Mouse (Mus musculus) liver, embryonic 15.5 days (tissue): Measurements from ENCODE around the gene Hspa5. TPM values are rescaled to one million over a fixed set of nuclear protein-coding genes. Genes with fewer than 3 reads are reported as not detected.
A peak's percentile ranks its signal among the peaks of the same experiment; 100 is the strongest.
"Not testable (repeated sequence)": the region's sequence is repeated elsewhere in the genome, so short reads cannot be mapped to it uniquely, and the experiment has no call there.

Source experiments
- ATAC-seq: fragments of 200-750 bp; cut with Nextera tagmentation; 2 replicates; pipeline ENCODE4 v1.8.0; 2017; ENCODE audit warnings: moderate number of reproducible peaks, mild to moderate bottlenecking, moderate library complexity; ENCODE audit not compliant: insufficient read depth
- H3K27ac ChIP-seq: fragments of 300-500 bp; sonication (generic); replicated peaks from 2 replicates; pipeline ENCODE4 v1.5.1; 2015; ENCODE audit warnings: mild to moderate bottlenecking, inconsistent platforms
- H3K27me3 ChIP-seq: fragments of 300-500 bp; sonication (generic); 2 replicates; pipeline ENCODE4 v1.6.1; 2015; ENCODE audit warnings: mild to moderate bottlenecking, inconsistent platforms
- H3K36me3 ChIP-seq: fragments of 300-500 bp; sonication (generic); replicated peaks from 2 replicates; pipeline ENCODE4 v1.6.1; 2015; ENCODE audit warnings: moderate library complexity, mild to moderate bottlenecking, inconsistent platforms
- H3K4me1 ChIP-seq: fragments of 300-500 bp; sonication (generic); replicated peaks from 2 replicates; pipeline ENCODE4 v1.6.1; 2015; ENCODE audit warnings: inconsistent platforms
- H3K4me2 ChIP-seq: fragments of 300-500 bp; sonication (generic); 2 replicates; pipeline ENCODE4 v1.6.1; 2015; ENCODE audit warnings: moderate library complexity, mild to moderate bottlenecking, inconsistent platforms
- H3K4me3 ChIP-seq: fragments of 300-500 bp; sonication (generic); replicated peaks from 2 replicates; pipeline ENCODE4 v1.5.1; 2015; ENCODE audit warnings: mild to moderate bottlenecking, inconsistent platforms
- H3K9ac ChIP-seq: fragments of 300-500 bp; sonication (generic); 2 replicates; pipeline ENCODE4 v1.6.1; 2015; ENCODE audit warnings: moderate library complexity, mild to moderate bottlenecking, inconsistent platforms
- H3K9me3 ChIP-seq: fragments of 300-500 bp; sonication (generic); replicated peaks from 2 replicates; pipeline ENCODE4 v1.6.1; 2016; ENCODE audit warnings: inconsistent platforms
- WGBS: fragments of 180-500 bp; shearing (Covaris S2); methylation state at CpG from one replicate; pipeline ENCODE4 v1.1.7; 2015; ENCODE audit warnings: mixed read lengths; ENCODE audit not compliant: insufficient replicate concordance; 5-methylcytosine and 5-hydroxymethylcytosine counted together
- polyA plus RNA-seq: library from polyadenylated mRNA; unstranded; fragments of >200 nt; fragmentation: Nextera tagmentation; extraction: Ambion mirVana; gene quantifications from 2 replicates; pipeline ENCODE4 v1.2.1, GENCODE M21; 2015

The Hspa5 gene
- polyA plus RNA-seq, 1 experiment from 2014 or later: 509 TPM

GRCm38 (mm10) chr2:34799357-34800256 is 27.8 kb downstream of the Hspa5 start, which contains the start of gene Rabepk:
TSS of gene Rabepk (minus strand) at chr2:34799912.
- Histone ChIP-seq H3K9me3 (no peaks in the 10 kb centered on the region), H3K4me1 (peaks cover 48% of the 10 kb centered on the region), H3K4me3 (peak within 1 kb of the TSS; percentile 79), H3K36me3 (peaks cover 22% of the 10 kb centered on the region), H3K9ac (peak within 1 kb of the TSS; percentile 78), H3K27ac (peak within 1 kb of the TSS; percentile 86), H3K27me3 (no peaks in the 10 kb centered on the region), H3K4me2 (peak within 1 kb of the TSS; percentile 84)
- peak; percentile 75 for ATAC-seq
- WGBS: under 1% methylated on average over 44 of the region's 44 CpGs

GRCm38 (mm10) chr2:34800371-34800770 is 28.6 kb downstream of the Hspa5 start:
- Histone ChIP-seq H3K27me3 (no peaks in the 10 kb centered on the region), H3K9ac (peak overlapping the region; percentile 78), H3K4me3 (peak overlapping the region; percentile 79), H3K4me1 (peaks cover 54% of the 10 kb centered on the region), H3K36me3 (peaks cover 15% of the 10 kb centered on the region), H3K27ac (peak overlapping the region; percentile 86), H3K9me3 (no peaks in the 10 kb centered on the region), H3K4me2 (peak overlapping the region; percentile 84)
- WGBS: 31% methylated on average over 7 of the region's 7 CpGs
- no peak for ATAC-seq

- H3K27ac ChIP-seq: peak overlapping the region; percentile 95
- 6% methylated on average over 39 of the region's 39 CpGs for WGBS
- peak; percentile 80 for ATAC-seq
- H3K27me3 ChIP-seq: no peaks in the 10 kb centered on the region
- H3K4me2 ChIP-seq: peak overlapping the region; percentile 72
- peak overlapping the region; percentile 89 for H3K9ac ChIP-seq
- H3K4me3 ChIP-seq: peak overlapping the region; percentile 77
- no peaks in the 10 kb centered on the region for H3K9me3 ChIP-seq
- H3K36me3 ChIP-seq: peaks cover 20% of the 10 kb centered on the region
- peaks cover 68% of the 10 kb centered on the region for H3K4me1 ChIP-seq
Measured at GRCm38 (mm10) chr2:34801516-34802482, 30.0 kb downstream of the Hspa5 start.

- 0% methylated on average over 27 of the region's 32 CpGs for WGBS
- peaks cover 76% of the 10 kb centered on the region for H3K4me1 ChIP-seq
- ATAC-seq: peak; percentile 41
Measured at GRCm38 (mm10) chr2:34802565-34803245, 30.9 kb downstream of the Hspa5 start.

GRCm38 (mm10) chr2:34803746-34804145 is 32.0 kb downstream of the Hspa5 start:
- WGBS: 76% methylated on average over 3 of the region's 3 CpGs
- H3K4me3 ChIP-seq: peak overlapping the region; percentile 77
- H3K27me3 ChIP-seq: no peaks in the 10 kb centered on the region
- peaks cover 75% of the 10 kb centered on the region for H3K4me1 ChIP-seq
- H3K36me3 ChIP-seq: peaks cover 36% of the 10 kb centered on the region
- no peak for ATAC-seq
- peak overlapping the region; percentile 90 for H3K27ac ChIP-seq
- no peaks in the 10 kb centered on the region for H3K9me3 ChIP-seq
- peak overlapping the region; percentile 72 for H3K4me2 ChIP-seq
- peak overlapping the region; percentile 33 for H3K9ac ChIP-seq

More at GRCm38 (mm10) chr2:34802565-34803245, 30.9 kb downstream of the Hspa5 start:
- Histone ChIP-seq H3K27ac (peak overlapping the region; percentile 95), H3K4me2 (peak overlapping the region; percentile 72), H3K4me3 (peak overlapping the region; percentile 77), H3K9ac (peak overlapping the region; percentile 89), H3K36me3 (peaks cover 26% of the 10 kb centered on the region)
- not testable (repeated sequence) for H3K9me3 ChIP-seq, H3K27me3 ChIP-seq

GRCm38 (mm10) chr2:34804172-34804571 is 32.4 kb downstream of the Hspa5 start:
- H3K4me2 ChIP-seq: peak overlapping the region; percentile 72
- WGBS: 85% methylated on average over 2 of the region's 2 CpGs
- H3K27ac ChIP-seq: peak overlapping the region; percentile 90

GRCm38 (mm10) chr2:34804815-34805214 is 33.0 kb downstream of the Hspa5 start:
- no peaks in the 10 kb centered on the region for H3K27me3 ChIP-seq
- H3K36me3 ChIP-seq: peaks cover 46% of the 10 kb centered on the region
- peak overlapping the region; percentile 90 for H3K27ac ChIP-seq
- H3K9ac ChIP-seq: peak overlapping the region; percentile 50; the same call in 1 of the 2 replicates
- H3K4me3 ChIP-seq: peak overlapping the region; percentile 77
- WGBS: 21% methylated on average over 1 of the region's 1 CpGs
- peak overlapping the region; percentile 72 for H3K4me2 ChIP-seq
- peak; percentile 66 for ATAC-seq
- no peaks in the 10 kb centered on the region for H3K9me3 ChIP-seq
- H3K4me1 ChIP-seq: peaks cover 79% of the 10 kb centered on the region

More at GRCm38 (mm10) chr2:34804172-34804571, 32.4 kb downstream of the Hspa5 start:
- H3K9me3 ChIP-seq: no peaks in the 10 kb centered on the region
- H3K27me3 ChIP-seq: no peaks in the 10 kb centered on the region
- no peak for ATAC-seq
- H3K4me1 ChIP-seq: peaks cover 75% of the 10 kb centered on the region
- peak overlapping the region; percentile 50 for H3K9ac ChIP-seq
- peak overlapping the region; percentile 77 for H3K4me3 ChIP-seq
- H3K36me3 ChIP-seq: peaks cover 40% of the 10 kb centered on the region

- peak overlapping the region; percentile 50; the same call in 1 of the 2 replicates for H3K9ac ChIP-seq
- WGBS: 69% methylated on average over 10 of the region's 10 CpGs
Measured at GRCm38 (mm10) chr2:34805364-34805950, 33.7 kb downstream of the Hspa5 start.

GRCm38 (mm10) chr2:34808057-34808456 is 36.3 kb downstream of the Hspa5 start:
- 37% methylated on average over 2 of the region's 2 CpGs for WGBS
- Histone ChIP-seq H3K36me3 (peaks cover 77% of the 10 kb centered on the region), H3K4me1 (peaks cover 80% of the 10 kb centered on the region), H3K9me3 (no peaks in the 10 kb centered on the region), H3K4me2 (no peak overlapping the region), H3K27me3 (no peaks in the 10 kb centered on the region), H3K27ac (peak overlapping the region; percentile 67), H3K4me3 (no peak overlapping the region), H3K9ac (no peak overlapping the region)
- no peak for ATAC-seq

More at GRCm38 (mm10) chr2:34805364-34805950, 33.7 kb downstream of the Hspa5 start:
- H3K4me3 ChIP-seq: peak overlapping the region; percentile 22
- peak; percentile 56 for ATAC-seq
- H3K4me2 ChIP-seq: peak overlapping the region; percentile 72
- H3K9me3 ChIP-seq: no peaks in the 10 kb centered on the region
- H3K27me3 ChIP-seq: no peaks in the 10 kb centered on the region
- peaks cover 53% of the 10 kb centered on the region for H3K36me3 ChIP-seq
- peaks cover 79% of the 10 kb centered on the region for H3K4me1 ChIP-seq
- peak overlapping the region; percentile 90 for H3K27ac ChIP-seq

GRCm38 (mm10) chr2:34809568-34809967 is 37.8 kb downstream of the Hspa5 start:
- H3K27ac ChIP-seq: peak overlapping the region; percentile 76
- H3K9me3 ChIP-seq: no peaks in the 10 kb centered on the region
- H3K9ac ChIP-seq: no peak overlapping the region; the same call in 1 of the 2 replicates
- no peak for ATAC-seq
- peak overlapping the region; percentile 27 for H3K4me2 ChIP-seq
- 59% methylated on average over 1 of the region's 1 CpGs for WGBS
- H3K4me3 ChIP-seq: no peak overlapping the region
- H3K27me3 ChIP-seq: no peaks in the 10 kb centered on the region
- H3K36me3 ChIP-seq: peaks cover 89% of the 10 kb centered on the region
- H3K4me1 ChIP-seq: peaks cover 68% of the 10 kb centered on the region
